Mouse (Mus musculus) gastrocnemius, postnatal 36 days (tissue): Measurements from ENCODE around the gene Nbas. TPM values are rescaled to one million over a fixed set of nuclear protein-coding genes. Genes with fewer than 3 reads are reported as not detected.

Source experiments
- DNase-seq, 2 experiments: peaks; one replicate each; pipeline ENCODE4 v3.0.0; 2022
- intact Hi-C: fragments of 180-260 bp; cut with DNase I; formaldehyde crosslinking; loops from one replicate; pipeline ENCODE4 v1.15.1; 2025
- total RNA-seq, 2 experiments: library from RNA; stranded (reverse); gene quantifications; 2 replicates each; pipeline ENCODE4 v1.2.3; 2021

The Nbas gene
- total RNA-seq, 2 experiments from 2014 or later: 15.6 to 19.3 TPM

GRCm38 (mm10) chr12:13504771-13505444 lies 236.0 kb downstream of the Nbas start:
- DNase-seq: no peak
- intact Hi-C loops: no loop called here

GRCm38 (mm10) chr12:13518082-13518481 lies 249.1 kb downstream of the Nbas start:
- no peak for DNase-seq
- intact Hi-C loops: no loop called here

- intact Hi-C loops: no loop called here
- no peak for DNase-seq
Observed at GRCm38 (mm10) chr12:13519413-13519812, 250.5 kb downstream of the Nbas start.

DNA sequence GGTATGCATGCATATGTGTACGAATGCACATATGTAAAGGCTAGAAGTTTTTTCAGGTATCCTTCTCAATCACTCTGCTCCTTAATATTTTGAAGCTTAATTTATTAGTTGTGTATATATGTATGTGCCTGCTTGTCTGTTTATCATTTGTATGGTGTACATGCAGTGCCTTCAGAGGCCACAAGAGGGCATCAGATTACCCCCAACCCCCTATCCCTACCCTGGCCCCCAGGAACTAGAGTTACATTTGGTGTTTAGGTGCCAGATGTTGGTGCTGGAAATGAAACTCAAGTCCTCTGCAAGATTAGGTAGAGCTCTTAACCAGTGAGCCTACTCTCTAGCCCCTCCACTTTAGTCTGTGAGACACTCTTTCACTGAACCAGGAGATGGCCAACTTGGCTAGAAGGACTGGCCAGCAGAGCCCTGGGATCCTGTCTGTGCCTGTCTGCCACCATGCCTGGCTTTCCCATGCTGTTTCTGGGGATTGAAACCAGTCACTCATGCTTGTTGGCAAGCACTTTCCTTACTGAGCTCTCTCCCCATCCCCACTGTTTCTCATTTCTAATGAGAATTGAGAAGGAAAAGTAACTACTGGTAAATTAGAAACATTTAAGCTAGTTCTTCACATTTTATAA lies 263.9 kb downstream of the Nbas start:
- intact Hi-C loops: no loop called here
- no peak for DNase-seq

DNA sequence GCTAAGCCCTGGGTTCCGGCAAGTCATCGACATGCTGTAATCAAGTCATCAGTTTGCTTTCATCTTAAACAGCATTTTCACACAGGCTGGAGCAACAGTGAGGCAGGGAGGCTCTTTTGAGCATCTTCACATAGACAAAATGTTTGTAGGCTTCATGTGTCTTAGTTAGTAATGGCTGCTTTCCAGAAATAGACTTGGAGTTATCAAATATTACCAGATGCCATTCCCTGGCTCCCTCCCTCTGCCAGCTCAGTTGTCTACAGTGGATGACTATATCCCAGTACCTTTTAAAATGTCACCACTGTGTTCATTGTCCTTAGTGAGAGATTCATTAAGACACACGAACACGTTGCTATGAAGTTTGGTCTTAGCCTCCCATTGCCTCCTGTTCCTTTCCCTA lies 270.2 kb downstream of the Nbas start:
- DNase-seq: no peak
- intact Hi-C loops: no loop called here

GRCm38 (mm10) chr12:13543806-13544205 lies 274.9 kb downstream of the Nbas start:
- intact Hi-C loops: no loop called here
- DNase-seq: no peak

DNA sequence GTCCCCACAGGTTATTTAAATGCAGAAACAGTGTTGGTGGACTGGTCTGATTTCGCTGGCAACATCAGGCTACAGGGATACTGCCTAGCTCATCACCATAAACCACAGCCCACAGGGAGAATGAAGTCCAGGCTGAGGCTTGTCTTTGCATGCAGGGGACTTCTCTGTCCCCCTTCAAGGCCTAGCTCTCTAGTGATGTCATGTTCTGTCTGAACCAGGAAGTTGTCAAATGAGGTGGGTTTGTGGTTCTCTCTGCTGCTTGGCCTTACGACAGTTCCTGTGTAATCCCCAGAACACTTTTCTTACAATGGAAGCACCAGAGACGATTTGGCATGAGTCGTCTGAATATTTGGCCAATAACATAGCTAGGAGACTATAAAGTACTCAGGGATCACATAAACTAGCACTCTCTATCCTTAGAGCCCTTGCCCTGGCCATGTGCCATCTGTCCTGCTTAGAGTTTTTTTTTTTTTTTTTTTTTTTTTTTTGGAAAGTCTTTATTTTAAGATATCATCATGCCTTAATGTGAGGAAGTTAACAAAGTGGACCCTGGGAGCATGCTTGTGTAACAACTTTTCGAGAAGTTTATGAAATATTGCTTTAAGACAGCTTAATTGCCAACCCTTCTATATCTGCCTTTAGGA lies 294.8 kb downstream of the Nbas start:
- intact Hi-C loops: no loop called here
- DNase-seq: no peak

- intact Hi-C loops: no loop called here
- DNase-seq: no peak
Observed at GRCm38 (mm10) chr12:13564330-13564729, 295.4 kb downstream of the Nbas start.

- intact Hi-C loops: no loop called here
- DNase-seq: no peak
Observed at GRCm38 (mm10) chr12:13566421-13566820, 297.5 kb downstream of the Nbas start.

GRCm38 (mm10) chr12:13575158-13575557 lies 306.2 kb downstream of the Nbas start:
- intact Hi-C loops: no loop called here
- DNase-seq: no peak

DNA sequence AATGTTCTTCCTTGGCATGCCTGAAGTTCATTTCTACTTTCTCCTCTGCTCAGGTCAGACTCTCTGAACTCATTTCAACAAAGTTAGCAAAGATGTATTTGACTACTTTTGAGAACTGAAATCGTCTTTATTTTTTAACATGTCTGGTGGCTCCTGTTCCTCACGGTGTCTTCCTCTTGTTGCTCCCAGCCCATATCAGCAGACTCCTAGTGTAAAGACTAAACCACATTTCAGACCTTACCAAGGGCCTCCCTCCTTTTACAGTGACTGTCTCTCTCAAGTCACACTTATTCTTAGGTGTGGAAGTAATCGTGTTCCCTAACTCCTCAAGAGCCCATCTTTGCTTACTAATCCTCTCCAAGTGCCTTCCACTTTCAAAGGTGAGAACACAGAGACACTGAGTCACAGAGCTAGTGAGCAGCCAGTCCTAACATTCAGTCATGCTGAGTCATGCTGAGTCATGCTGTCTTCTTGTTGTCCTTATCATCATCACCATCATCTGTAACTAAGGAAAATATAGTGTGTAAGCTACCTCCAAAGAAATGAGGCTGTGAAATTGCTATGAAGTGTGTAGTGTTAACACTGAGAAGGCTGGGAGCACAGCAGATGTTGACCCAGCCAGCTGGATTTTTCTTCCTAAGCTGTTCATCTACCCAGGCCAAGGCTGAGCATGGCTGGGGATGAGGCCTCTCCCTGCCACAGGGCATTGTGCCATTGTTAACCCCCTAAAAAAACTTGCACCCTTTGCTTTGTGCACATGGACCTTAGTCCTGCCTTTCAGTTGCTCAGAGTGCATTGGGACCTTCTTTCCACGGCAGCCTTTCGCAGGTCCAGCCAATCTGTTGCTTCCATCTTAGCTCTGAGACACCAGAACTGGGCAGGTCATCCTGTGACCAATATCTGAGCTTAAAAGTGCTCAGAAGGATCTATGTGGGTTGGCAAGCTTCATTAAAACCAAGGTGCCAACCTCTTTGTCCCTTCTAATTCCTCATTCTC lies 307.0 kb downstream of the Nbas start:
- intact Hi-C loops: no loop called here
- DNase-seq: no peak

GRCm38 (mm10) chr12:13576761-13577160 lies 307.8 kb downstream of the Nbas start:
- intact Hi-C loops: no loop called here
- no peak for DNase-seq

- DNase-seq: no peak
- intact Hi-C loops: no loop called here
Observed at GRCm38 (mm10) chr12:13580796-13581195, 311.9 kb downstream of the Nbas start.

GRCm38 (mm10) chr12:13583386-13583785 lies 314.5 kb downstream of the Nbas start:
- no peak for DNase-seq
- intact Hi-C loops: no loop called here

- DNase-seq: no peak
- intact Hi-C loops: no loop called here
Observed at GRCm38 (mm10) chr12:13585527-13586156, 316.7 kb downstream of the Nbas start.

- DNase-seq: no peak
- intact Hi-C loops: no loop called here
Observed at GRCm38 (mm10) chr12:13587675-13588074, 318.7 kb downstream of the Nbas start.

DNA sequence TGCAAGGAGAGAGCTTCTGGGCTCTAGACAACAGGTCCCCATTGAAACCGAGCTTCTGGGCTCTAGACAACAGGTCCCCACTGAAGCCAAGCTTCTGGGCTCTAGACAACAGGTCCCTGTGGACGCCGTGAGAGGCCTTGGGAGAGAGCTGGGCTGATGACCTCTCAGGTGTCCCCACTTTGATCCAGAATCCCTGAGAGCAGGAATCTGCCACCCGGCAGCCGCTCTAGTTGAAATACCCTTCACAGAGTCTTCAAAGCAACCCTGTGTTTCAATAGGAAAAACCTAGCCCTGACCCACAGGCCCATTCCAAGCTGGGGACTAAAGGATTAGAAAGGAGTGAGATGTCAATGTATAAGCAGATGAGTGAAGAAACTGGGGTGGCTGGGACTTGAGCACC lies 320.1 kb downstream of the Nbas start:
- DNase-seq: no peak
- intact Hi-C loops: no loop called here

- intact Hi-C loops: no loop called here
- no peak for DNase-seq
Observed at GRCm38 (mm10) chr12:13594746-13595469, 326.0 kb downstream of the Nbas start.

DNA sequence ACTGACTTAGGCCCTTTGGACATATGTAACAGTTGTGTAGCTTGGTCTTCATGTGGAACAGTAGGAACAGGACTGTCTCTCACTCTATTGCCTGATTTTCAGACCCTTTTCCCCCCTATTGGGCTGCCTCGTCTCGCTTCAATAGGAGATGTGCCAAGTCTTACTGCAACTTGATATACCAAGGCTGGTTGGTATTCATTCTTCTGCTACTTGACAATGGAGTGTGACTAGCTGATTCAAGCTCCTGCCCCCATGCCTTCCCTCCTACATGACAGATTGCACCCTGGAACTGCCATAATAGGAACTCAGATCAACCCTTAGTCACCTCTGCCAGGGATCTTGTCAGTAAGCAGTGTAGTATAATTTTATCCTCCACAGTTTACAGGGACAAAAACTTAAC lies 328.1 kb downstream of the Nbas start:
- intact Hi-C loops: no loop called here
- DNase-seq: no peak

GRCm38 (mm10) chr12:13598545-13598944 lies 329.6 kb downstream of the Nbas start:
- no peak for DNase-seq
- intact Hi-C loops: no loop called here
